Mouse (Mus musculus) bone marrow, adult 2 months (tissue): ENCODE results near the gene Mdfic.

ENCODE experiments used
- CTCF ChIP-seq: fragments of 200-500 bp; IDR thresholded peaks from 2 replicates; pipeline ENCODE4 v1.5.1; 2011; ENCODE audit warnings: low read length, control low read depth; ENCODE audit not compliant: control insufficient read depth, insufficient read depth
- POLR2A ChIP-seq: fragments of 200-500 bp; IDR thresholded peaks from 2 replicates; pipeline ENCODE4 v1.6.1; 2011; ENCODE audit warnings: low read depth, mild to moderate bottlenecking, control low read depth, low read length, borderline replicate concordance; ENCODE audit not compliant: control insufficient read depth

GRCm38 (mm10) chr6:15748943-15749342, 28.5 kb downstream of the Mdfic start:
- TF ChIP-seq CTCF (no peak), POLR2A (no peak)
